Mouse (Mus musculus): ENCODE data around the gene Ankra2.

DNA sequence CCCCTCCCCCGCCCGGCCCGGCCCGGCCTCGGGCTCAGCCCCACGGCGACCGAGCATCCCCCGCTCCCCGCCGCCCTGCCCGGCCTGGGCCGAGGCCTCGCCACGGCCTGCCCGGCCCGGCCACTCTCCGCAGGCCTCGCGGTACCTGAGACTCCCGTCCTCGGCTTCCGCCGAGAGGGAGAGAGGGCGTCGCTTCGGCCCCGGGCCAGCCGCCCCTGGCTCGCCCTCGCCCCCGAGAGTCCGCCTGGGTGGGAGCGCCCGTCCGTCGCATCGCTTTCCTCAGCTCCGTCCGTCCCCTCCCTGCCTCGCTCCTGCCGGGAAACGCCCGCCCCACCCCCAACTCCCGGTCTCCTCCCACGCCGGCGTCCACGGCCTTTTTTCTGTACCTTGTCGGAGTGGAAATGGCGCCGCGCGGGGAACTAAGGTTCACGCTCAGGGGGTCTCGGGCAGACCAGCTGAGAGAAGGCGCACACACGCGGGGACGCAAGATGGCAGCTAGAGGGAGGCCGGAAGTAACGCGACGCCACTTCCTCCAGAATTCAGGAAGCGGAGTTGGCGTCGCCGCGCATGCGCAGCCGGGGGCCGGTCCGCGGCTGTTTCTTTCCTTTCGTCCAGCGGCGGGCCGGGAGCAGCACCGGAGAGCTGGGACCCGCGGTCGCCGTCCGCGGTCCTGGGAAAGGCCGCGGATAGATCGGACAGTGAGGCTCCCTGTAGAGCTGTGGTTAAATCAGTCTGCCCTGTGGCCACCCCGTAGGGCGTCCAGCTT, 53.8 kb downstream of the Ankra2 start, which contains the start of gene Btf3:
- TF ChIP-seq CTCF (IDR thresholded peaks at IDR 0.05; ENCODE audit: low read depth) (0 out of 2 replicates have a peak, but pooled peaks have one; percentile 11), EP300 (IDR thresholded peaks at IDR 0.05; ENCODE audit: low read depth) (no peak)
